Mouse (Mus musculus) liver, postnatal 0 days (tissue): ENCODE data around the gene Asprv1. TPM values are rescaled to one million over a fixed set of nuclear protein-coding genes. Genes with fewer than 3 reads are reported as not detected.
A peak's percentile ranks its signal among the peaks of the same experiment; 100 is the strongest.

Experiments
- ATAC-seq: fragments of 200-750 bp; cut with Nextera tagmentation; 2 replicates; pipeline ENCODE4 v1.8.0; 2017; ENCODE audit warnings: mild to moderate bottlenecking, moderate library complexity
- DNase-seq: peaks from one replicate; pipeline ENCODE4 v3.0.0-alpha.2; 2016
- H3K27ac ChIP-seq: fragments of 300-500 bp; sonication (generic); 2 replicates; pipeline ENCODE4 v1.5.1; 2014; ENCODE audit warnings: antibody characterized with exemption, moderate library complexity, mild to moderate bottlenecking, low read depth
- H3K27me3 ChIP-seq: fragments of 300-500 bp; sonication (generic); 2 replicates; pipeline ENCODE4 v1.6.1; 2014; ENCODE audit warnings: low read length, control low read depth, mixed read lengths; ENCODE audit not compliant: insufficient read depth
- H3K36me3 ChIP-seq: fragments of 300-500 bp; sonication (generic); replicated peaks from 2 replicates; pipeline ENCODE4 v1.6.1; 2014; ENCODE audit warnings: mild to moderate bottlenecking, control low read depth, low read length, moderate library complexity, mixed read lengths; ENCODE audit not compliant: insufficient read depth
- H3K4me1 ChIP-seq: fragments of 300-500 bp; sonication (generic); 2 replicates; pipeline ENCODE4 v1.6.1; 2014; ENCODE audit warnings: antibody characterized with exemption, mild to moderate bottlenecking, control low read depth; ENCODE audit not compliant: insufficient read depth
- H3K4me2 ChIP-seq: fragments of 300-500 bp; sonication (generic); 2 replicates; pipeline ENCODE4 v1.6.1; 2014; ENCODE audit warnings: low read depth, mild to moderate bottlenecking, low read length, moderate library complexity, mixed read lengths
- H3K4me3 ChIP-seq: fragments of 300-500 bp; sonication (generic); 2 replicates; pipeline ENCODE4 v1.5.1; 2014; ENCODE audit warnings: low read depth, low read length
- H3K9ac ChIP-seq: fragments of 300-500 bp; sonication (generic); replicated peaks from 2 replicates; pipeline ENCODE4 v1.6.1; 2014; ENCODE audit warnings: mild to moderate bottlenecking, moderate library complexity
- H3K9me3 ChIP-seq: fragments of 300-500 bp; sonication (generic); 2 replicates; pipeline ENCODE4 v1.6.1; 2016; ENCODE audit warnings: mild to moderate bottlenecking, control low read depth, low read length, mixed read lengths
- CTCF ChIP-seq: sonication (generic); IDR thresholded peaks from 2 replicates; pipeline ENCODE4 v1.5.1; 2016; ENCODE audit warnings: antibody characterized with exemption, low read depth
- EP300 ChIP-seq: IDR thresholded peaks from 2 replicates; pipeline ENCODE4 v1.6.1; 2016; ENCODE audit warnings: antibody characterized with exemption, low read depth, mild to moderate bottlenecking
- WGBS: fragments of 180-500 bp; shearing (Covaris S2); extraction: QIAGEN DNeasy Blood & Tissue Kit; methylation state at CpG from one replicate; pipeline ENCODE4 v1.1.7; 2014; ENCODE audit not compliant: insufficient replicate concordance; 5-methylcytosine and 5-hydroxymethylcytosine counted together
- polyA plus RNA-seq: library from polyadenylated mRNA; unstranded; fragments of >200 nt; fragmentation: Nextera tagmentation; extraction: Ambion mirVana; gene quantifications from 2 replicates; pipeline ENCODE4 v1.2.1, GENCODE M21; 2015

Asprv1 gene
- polyA plus RNA-seq, 1 experiment from 2014 or later, result 8.6 TPM

DNA sequence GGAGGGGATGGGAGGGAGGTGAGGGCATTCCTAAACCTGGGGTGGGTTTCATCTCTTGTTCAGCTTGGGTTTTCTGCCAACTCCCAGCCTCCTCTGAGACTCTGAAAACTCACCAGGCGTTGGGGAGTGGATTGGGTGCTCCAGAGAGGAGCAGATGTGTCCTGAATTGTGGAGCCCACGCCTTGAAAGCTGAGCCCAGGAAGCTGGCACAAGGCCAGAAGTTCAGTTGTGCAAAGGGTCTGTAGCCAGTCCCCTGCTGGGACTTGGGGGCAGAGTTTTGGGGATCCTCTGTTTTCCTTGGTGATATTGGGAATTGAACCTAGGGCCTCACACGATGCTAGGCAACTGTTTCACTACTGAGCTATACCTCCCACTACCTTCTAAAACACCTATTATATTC, 2.2 kb downstream of the Asprv1 start:
- H3K27ac ChIP-seq, result no peak overlapping the region
- no peaks in the 10 kb centered on the region for H3K9me3 ChIP-seq
- no peaks in the 10 kb centered on the region for H3K36me3 ChIP-seq
- H3K27me3 ChIP-seq, result no peaks in the 10 kb centered on the region
- 0 out of 2 replicates have a peak overlapping the region, but pooled peaks have one; percentile 38 for H3K9ac ChIP-seq
- peak overlapping the region; percentile 26; the same call in 1 of the 2 replicates for H3K4me2 ChIP-seq
- no peaks in the 10 kb centered on the region for H3K4me1 ChIP-seq
- ATAC-seq (no peak), DNase-seq (no peak)
- TF ChIP-seq EP300, result no peak
- TF ChIP-seq CTCF, result no peak
- 69% methylated on average over 3 of the region's 3 CpGs for WGBS
- H3K4me3 ChIP-seq, result no peak overlapping the region

GRCm38 (mm10) chr6:86636495-86636894, 8.5 kb downstream of the Asprv1 start:
- Histone ChIP-seq H3K4me3 (no peak overlapping the region), H3K27me3 (no peaks in the 10 kb centered on the region), H3K27ac (peak overlapping the region; percentile 85), H3K4me2 (peak overlapping the region; percentile 54), H3K9me3 (no peaks in the 10 kb centered on the region), H3K36me3 (no peaks in the 10 kb centered on the region), H3K9ac (peak overlapping the region; percentile 40; the same call in 1 of the 2 replicates), H3K4me1 (peaks cover 44% of the 10 kb centered on the region)
- DNase-seq (peak; percentile 46), ATAC-seq (0 out of 2 replicates have a peak, but pooled peaks have one; percentile 11)
- TF ChIP-seq CTCF, result 0 out of 2 replicates have a peak, but pooled peaks have one; percentile 9
- TF ChIP-seq EP300, result no peak
- WGBS, result 27% methylated on average over 2 of the region's 2 CpGs

DNA sequence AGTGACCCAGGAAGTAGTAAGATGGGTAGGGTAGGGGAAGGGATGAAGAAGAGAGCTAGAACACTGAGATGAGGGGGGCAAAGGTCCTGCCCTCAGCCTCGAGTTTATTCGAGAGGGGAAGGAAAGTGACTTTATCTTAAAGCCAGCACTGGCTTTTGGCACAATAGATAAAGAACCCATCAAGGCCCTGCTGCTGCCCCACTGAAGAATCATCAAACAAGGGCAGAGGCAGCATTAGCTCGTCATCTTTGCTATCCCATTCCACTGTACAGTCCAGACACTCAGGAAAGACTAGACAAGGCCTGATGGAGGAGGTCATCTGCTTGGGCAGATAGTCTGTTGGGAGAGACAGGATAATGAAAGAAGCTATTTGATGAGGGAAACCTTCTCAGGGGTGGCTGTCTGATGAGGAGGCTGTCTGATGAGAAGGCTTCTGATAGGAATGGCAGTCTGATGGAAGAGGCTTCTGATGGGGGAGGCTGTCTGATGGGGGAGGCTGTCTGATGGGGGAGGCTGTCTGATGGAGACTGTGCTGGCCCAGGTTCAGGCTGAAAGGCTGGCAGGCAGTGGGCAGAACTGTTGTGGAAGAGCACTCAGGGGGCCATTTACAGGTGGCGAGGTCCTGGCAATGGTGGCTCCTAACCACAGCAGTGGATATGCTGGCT, 9.3 kb downstream of the Asprv1 start:
- DNase-seq (no peak), ATAC-seq (peak; percentile 39)
- H3K36me3 ChIP-seq, result no peaks in the 10 kb centered on the region
- H3K27me3 ChIP-seq, result no peaks in the 10 kb centered on the region
- peak overlapping the region; percentile 40 for H3K9ac ChIP-seq
- WGBS, result 43% methylated on average over 4 of the region's 4 CpGs
- no peak overlapping the region for H3K4me3 ChIP-seq
- TF ChIP-seq CTCF (no peak), EP300 (peak; percentile 94)
- H3K27ac ChIP-seq, result peak overlapping the region; percentile 85
- H3K4me2 ChIP-seq, result peak overlapping the region; percentile 54
- peaks cover 48% of the 10 kb centered on the region for H3K4me1 ChIP-seq
- H3K9me3 ChIP-seq, result no peaks in the 10 kb centered on the region

DNA sequence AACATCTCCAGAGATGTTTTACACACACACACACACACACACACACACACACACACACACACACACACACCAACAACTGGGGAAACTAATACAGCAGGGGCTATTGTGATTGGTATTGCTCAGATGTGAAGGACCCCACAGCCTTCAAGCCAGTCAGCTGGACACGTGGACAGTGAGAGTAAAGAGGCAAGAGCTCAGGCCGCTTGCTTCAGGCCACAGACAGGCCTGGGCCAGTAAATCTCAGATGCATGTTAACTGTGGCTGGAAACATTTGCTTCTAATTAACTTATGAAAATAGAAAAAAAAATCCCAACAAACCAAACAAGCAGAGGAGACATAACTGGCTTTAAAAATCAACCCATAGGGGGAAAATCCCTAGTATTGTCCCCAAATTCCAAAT, 9.9 kb downstream of the Asprv1 start:
- Histone ChIP-seq H3K9ac (no peak overlapping the region; the same call in 1 of the 2 replicates), H3K4me2 (no peak overlapping the region), H3K4me3 (no peak overlapping the region), H3K36me3 (no peaks in the 10 kb centered on the region), H3K27me3 (no peaks in the 10 kb centered on the region), H3K27ac (peak overlapping the region; percentile 85), H3K9me3 (no peaks in the 10 kb centered on the region), H3K4me1 (peaks cover 48% of the 10 kb centered on the region)
- DNase-seq (no peak), ATAC-seq (no peak)
- 84% methylated on average over 2 of the region's 2 CpGs for WGBS
- no peak for TF ChIP-seq CTCF
- no peak for TF ChIP-seq EP300

GRCm38 (mm10) chr6:86638434-86638833, 10.5 kb downstream of the Asprv1 start:
- Histone ChIP-seq H3K9me3 (no peaks in the 10 kb centered on the region), H3K27me3 (no peaks in the 10 kb centered on the region), H3K4me3 (no peak overlapping the region), H3K36me3 (no peaks in the 10 kb centered on the region), H3K4me1 (peaks cover 48% of the 10 kb centered on the region), H3K4me2 (peak overlapping the region; percentile 13; the same call in 1 of the 2 replicates), H3K27ac (peak overlapping the region; percentile 98), H3K9ac (no peak overlapping the region)
- 51% methylated on average over 2 of the region's 2 CpGs for WGBS
- ATAC-seq (no peak), DNase-seq (no peak)
- TF ChIP-seq EP300 (no peak), CTCF (peak; percentile 62)

DNA sequence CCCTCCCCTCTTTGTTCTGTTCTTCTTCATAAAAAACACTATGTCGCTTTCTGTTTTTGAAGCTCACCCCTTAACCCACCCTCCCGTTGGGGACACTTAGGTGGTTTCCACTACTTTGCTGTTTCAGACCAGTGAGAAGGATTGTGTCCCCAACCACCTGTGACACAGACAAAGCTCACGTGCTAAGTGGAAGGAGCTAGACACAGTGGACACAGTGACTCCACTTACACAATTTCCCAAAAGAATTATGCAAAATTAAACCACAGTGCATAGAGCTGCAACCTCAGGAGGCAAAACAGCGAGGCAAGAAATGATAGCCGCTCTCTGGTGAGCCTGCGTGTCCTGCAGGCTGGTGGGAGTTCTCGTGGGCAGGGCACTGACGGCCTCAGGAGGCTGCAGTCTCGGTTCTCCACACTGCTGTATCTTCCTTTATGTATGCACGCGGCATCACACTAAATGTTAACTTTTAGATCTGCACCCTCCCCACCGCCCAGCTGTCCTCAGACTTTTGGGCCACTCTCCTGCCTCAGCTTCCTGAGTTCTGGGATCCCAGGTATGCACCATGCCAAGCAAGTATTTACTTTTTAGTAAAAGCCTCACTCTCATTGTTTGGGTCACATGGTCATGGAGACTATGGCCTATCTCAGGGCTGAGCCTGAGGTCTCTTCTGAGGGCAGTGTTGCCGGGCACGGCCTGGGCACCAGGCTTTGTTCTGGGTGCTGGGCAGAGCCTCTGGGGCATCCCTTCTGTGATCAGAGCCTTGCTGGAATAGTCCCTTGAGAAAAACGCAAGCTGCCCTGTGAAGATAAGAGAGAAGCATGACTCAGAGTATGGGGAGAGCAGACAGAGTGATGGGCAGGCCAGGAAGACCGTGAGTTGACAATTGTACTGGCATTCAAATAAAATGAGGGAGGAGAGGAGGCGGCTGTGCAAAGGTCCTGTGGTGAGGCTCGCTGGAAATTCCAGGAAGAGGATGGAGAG, 11.5 kb downstream of the Asprv1 start:
- peak overlapping the region; percentile 65 for H3K4me2 ChIP-seq
- peaks cover 48% of the 10 kb centered on the region for H3K4me1 ChIP-seq
- peak overlapping the region; percentile 62 for H3K9ac ChIP-seq

More for the DNA sequence above, 11.5 kb downstream of the Asprv1 start:
- H3K36me3 ChIP-seq, result no peaks in the 10 kb centered on the region
- ATAC-seq, result peak; percentile 94
- H3K27ac ChIP-seq, result peak overlapping the region; percentile 98
- no peaks in the 10 kb centered on the region for H3K9me3 ChIP-seq
- no peaks in the 10 kb centered on the region for H3K27me3 ChIP-seq
- DNase-seq, result peak; percentile 70
- H3K4me3 ChIP-seq, result peak overlapping the region; percentile 18; the same call in 1 of the 2 replicates
- TF ChIP-seq EP300 (peak; percentile 99), CTCF (no peak)
- WGBS, result 53% methylated on average over 18 of the region's 18 CpGs
